Mouse (Mus musculus) forebrain, embryonic 12.5 days (tissue): Measurements from ENCODE around the gene Helz. TPM values are rescaled to one million over a fixed set of nuclear protein-coding genes. Genes with fewer than 3 reads are reported as not detected.
A peak's percentile ranks its signal among the peaks of the same experiment; 100 is the strongest.

Experiments used
- ATAC-seq: fragments of 200-750 bp; cut with Nextera tagmentation; 2 replicates; pipeline ENCODE4 v1.8.0; 2017; ENCODE audit warnings: moderate TSS enrichment; ENCODE audit not compliant: low FRiP score
- H3K27ac ChIP-seq: fragments of 300-500 bp; sonication (generic); 2 replicates; pipeline ENCODE4 v1.5.1; 2016; ENCODE audit warnings: mild to moderate bottlenecking
- H3K27me3 ChIP-seq: fragments of 300-500 bp; sonication (generic); 2 replicates; pipeline ENCODE4 v1.6.1; 2016; ENCODE audit warnings: mild to moderate bottlenecking
- H3K36me3 ChIP-seq: fragments of 300-500 bp; sonication (generic); replicated peaks from 2 replicates; pipeline ENCODE4 v1.6.1; 2016; ENCODE audit warnings: mild to moderate bottlenecking
- H3K4me1 ChIP-seq: fragments of 300-500 bp; sonication (generic); 2 replicates; pipeline ENCODE4 v1.6.1; 2016
- H3K4me2 ChIP-seq: fragments of 300-500 bp; sonication (generic); 2 replicates; pipeline ENCODE4 v1.6.1; 2016; ENCODE audit warnings: mild to moderate bottlenecking, moderate library complexity
- H3K4me3 ChIP-seq: fragments of 300-500 bp; sonication (generic); replicated peaks from 2 replicates; pipeline ENCODE4 v1.5.1; 2016; ENCODE audit warnings: mild to moderate bottlenecking
- H3K9ac ChIP-seq: fragments of 300-500 bp; sonication (generic); 2 replicates; pipeline ENCODE4 v1.6.1; 2016; ENCODE audit warnings: mild to moderate bottlenecking
- H3K9me3 ChIP-seq: fragments of 300-500 bp; sonication (generic); 2 replicates; pipeline ENCODE4 v1.6.1; 2016
- WGBS: fragments of 180-500 bp; shearing (Covaris S2); methylation state at CpG from one replicate; pipeline ENCODE4 v1.1.7; 2016; 5-methylcytosine and 5-hydroxymethylcytosine counted together
- polyA plus RNA-seq: library from polyadenylated mRNA; unstranded; fragments of >200 nt; fragmentation: Nextera tagmentation; extraction: Ambion mirVana; gene quantifications from 2 replicates; pipeline ENCODE4 v1.2.1, GENCODE M21; 2016

Helz gene
- polyA plus RNA-seq, 1 experiment from 2014 or later: 21.1 TPM

GRCm38 (mm10) chr11:107691569-107691968, 143.8 kb downstream of the Helz start:
- no peak overlapping the region for H3K9ac ChIP-seq
- no peak overlapping the region for H3K27ac ChIP-seq
- 71% methylated on average over 8 of the region's 8 CpGs for WGBS
- H3K9me3 ChIP-seq: no peaks in the 10 kb centered on the region
- H3K4me3 ChIP-seq: no peak overlapping the region
- peaks cover 11% of the 10 kb centered on the region for H3K36me3 ChIP-seq
- H3K4me1 ChIP-seq: no peaks in the 10 kb centered on the region; the same call in 1 of the 2 replicates
- H3K27me3 ChIP-seq: no peaks in the 10 kb centered on the region
- ATAC-seq: no peak
- H3K4me2 ChIP-seq: no peak overlapping the region

DNA sequence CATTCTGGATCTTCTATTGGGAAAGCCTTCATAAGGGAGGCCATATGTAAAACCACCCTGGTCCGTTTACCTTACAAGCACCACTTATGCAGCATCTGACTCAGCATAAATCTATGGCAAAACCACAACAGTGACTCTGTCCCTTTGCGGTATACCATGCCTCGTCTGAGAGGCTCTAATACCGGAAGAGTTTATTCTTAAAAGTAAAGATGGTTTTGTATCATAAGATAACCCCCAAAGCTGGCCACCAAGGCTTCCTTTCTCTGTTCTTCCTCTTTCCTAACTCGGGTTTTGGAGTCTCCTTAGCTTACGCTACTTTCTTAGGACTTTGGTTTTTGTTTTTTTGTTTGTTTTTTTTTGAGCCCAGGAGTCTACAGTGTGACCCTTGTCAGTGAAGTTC, 145.6 kb downstream of the Helz start:
- Histone ChIP-seq H3K27me3 (no peaks in the 10 kb centered on the region), H3K9ac (no peak overlapping the region), H3K4me2 (no peak overlapping the region), H3K27ac (no peak overlapping the region), H3K9me3 (no peaks in the 10 kb centered on the region), H3K4me3 (no peak overlapping the region), H3K36me3 (peaks cover 7% of the 10 kb centered on the region), H3K4me1 (no peaks in the 10 kb centered on the region; the same call in 1 of the 2 replicates)
- no peak for ATAC-seq
- WGBS: 85% methylated on average over 6 of the region's 6 CpGs

- WGBS: 95% methylated on average over 4 of the region's 4 CpGs
Observed at GRCm38 (mm10) chr11:107699967-107700366, 152.2 kb downstream of the Helz start.

DNA sequence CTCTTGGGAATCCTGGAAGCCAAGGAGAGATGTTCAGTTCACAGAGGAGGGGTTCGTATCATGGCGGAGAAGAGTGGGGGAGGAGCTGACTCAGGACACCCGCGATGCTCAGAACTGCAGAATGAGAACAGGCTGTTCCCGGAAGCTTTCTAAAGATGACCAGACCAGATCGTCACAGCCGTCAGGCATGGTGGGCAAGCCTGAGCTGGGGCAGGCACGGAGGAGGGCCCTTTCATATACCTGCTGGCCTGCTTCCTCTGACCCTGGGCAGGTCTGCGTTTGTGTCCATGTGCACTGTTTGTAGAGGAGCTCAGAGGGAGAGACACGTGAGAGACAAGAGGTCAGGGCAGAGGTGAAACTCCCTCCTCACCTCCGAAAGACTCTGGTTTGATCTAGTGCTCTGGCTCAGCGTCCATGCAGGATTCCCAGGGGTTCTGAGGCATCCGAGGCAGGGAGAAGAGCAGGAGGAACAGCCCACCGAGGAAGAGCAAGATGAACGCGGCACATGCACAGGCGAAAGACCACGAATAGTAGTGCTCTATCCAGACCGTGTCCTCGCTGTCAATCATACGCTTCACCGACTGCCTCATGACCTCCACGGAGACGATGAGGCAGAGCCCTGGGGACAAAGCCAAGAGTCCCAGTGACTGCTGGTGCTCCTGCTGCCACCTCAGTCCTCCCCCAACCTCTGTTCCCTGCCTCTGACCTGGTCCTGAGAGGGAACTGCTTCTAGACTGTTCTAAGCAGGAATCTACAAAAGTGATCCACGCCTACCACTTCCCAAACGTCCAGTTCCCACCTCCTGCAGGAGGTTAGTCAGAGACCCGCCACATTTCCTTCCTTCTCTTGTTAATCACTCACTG, 155.8 kb downstream of the Helz start:
- Histone ChIP-seq H3K27ac (no peak overlapping the region), H3K9ac (no peak overlapping the region), H3K4me2 (no peak overlapping the region), H3K36me3 (no peaks in the 10 kb centered on the region), H3K4me3 (no peak overlapping the region), H3K27me3 (peaks cover 13% of the 10 kb centered on the region), H3K4me1 (peaks cover 29% of the 10 kb centered on the region), H3K9me3 (no peaks in the 10 kb centered on the region)
- ATAC-seq: no peak
- 58% methylated on average over 27 of the region's 27 CpGs for WGBS

More at GRCm38 (mm10) chr11:107699967-107700366, 152.2 kb downstream of the Helz start:
- H3K4me1 ChIP-seq: peaks cover 14% of the 10 kb centered on the region
- peaks cover 10% of the 10 kb centered on the region for H3K27me3 ChIP-seq
- no peaks in the 10 kb centered on the region for H3K36me3 ChIP-seq
- H3K4me2 ChIP-seq: no peak overlapping the region
- H3K4me3 ChIP-seq: no peak overlapping the region
- H3K9ac ChIP-seq: no peak overlapping the region
- H3K9me3 ChIP-seq: no peaks in the 10 kb centered on the region
- H3K27ac ChIP-seq: no peak overlapping the region
- ATAC-seq: no peak

DNA sequence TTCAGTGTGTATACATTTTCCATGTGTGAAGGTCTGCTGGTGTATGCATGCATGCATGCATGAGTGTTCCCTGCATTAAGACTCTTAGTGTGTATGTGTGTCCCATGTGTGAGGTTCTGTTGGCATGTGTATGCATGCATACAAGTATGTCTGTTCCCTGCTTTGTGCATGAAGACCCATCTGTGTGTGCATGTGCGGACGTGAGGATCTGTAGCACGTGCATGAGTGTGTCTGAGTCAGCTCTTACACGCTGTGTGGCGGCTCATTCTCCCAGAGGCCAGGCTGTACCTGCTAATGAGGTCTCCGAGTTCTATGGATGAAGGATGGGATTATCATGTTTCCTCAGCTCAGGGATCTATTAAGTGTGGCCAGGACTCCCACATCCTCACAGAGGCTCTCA, 157.3 kb downstream of the Helz start:
- WGBS: 76% methylated on average over 6 of the region's 6 CpGs
- ATAC-seq: 0 out of 2 replicates have a peak, but pooled peaks have one; percentile 36
- Histone ChIP-seq H3K27me3 (peaks cover 13% of the 10 kb centered on the region), H3K4me1 (peaks cover 32% of the 10 kb centered on the region), H3K4me3 (no peak overlapping the region), H3K9ac (no peak overlapping the region), H3K36me3 (no peaks in the 10 kb centered on the region), H3K27ac (no peak overlapping the region), H3K9me3 (no peaks in the 10 kb centered on the region), H3K4me2 (no peak overlapping the region)

DNA sequence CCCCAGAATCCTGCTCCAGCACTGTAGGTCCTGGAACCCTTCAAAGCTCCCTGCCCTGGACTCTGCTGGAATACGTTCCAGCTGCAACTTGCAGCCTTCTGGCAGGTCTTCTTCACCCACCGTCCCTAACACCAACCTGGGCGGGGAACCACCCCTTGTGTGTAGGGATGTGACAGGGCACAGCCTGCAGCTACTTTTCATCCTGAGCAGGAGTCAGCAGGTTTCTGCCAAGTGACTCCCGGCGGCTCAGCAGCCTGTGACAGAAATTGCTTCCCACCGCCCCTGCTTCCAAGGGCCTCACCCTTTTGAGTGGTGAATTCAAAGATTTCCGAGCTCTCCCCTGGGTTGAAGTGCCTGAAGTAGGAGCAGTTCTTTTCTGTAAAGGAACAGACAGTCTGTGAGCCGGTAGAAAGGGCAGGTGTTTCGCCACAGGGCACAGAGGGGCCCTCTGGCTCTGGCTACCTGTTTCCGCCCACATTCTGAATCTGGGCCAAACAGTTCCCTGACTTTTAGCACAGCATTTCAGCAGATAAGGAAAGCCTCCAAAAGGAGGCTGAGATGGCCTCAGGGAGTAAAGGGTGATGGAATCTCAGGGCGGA, 157.8 kb downstream of the Helz start:
- H3K4me1 ChIP-seq: peaks cover 32% of the 10 kb centered on the region
- ATAC-seq: no peak
- peaks cover 13% of the 10 kb centered on the region for H3K27me3 ChIP-seq
- no peaks in the 10 kb centered on the region for H3K36me3 ChIP-seq
- no peak overlapping the region for H3K4me2 ChIP-seq
- 71% methylated on average over 11 of the region's 11 CpGs for WGBS
- no peaks in the 10 kb centered on the region for H3K9me3 ChIP-seq
- H3K9ac ChIP-seq: no peak overlapping the region
- H3K27ac ChIP-seq: no peak overlapping the region
- no peak overlapping the region for H3K4me3 ChIP-seq

DNA sequence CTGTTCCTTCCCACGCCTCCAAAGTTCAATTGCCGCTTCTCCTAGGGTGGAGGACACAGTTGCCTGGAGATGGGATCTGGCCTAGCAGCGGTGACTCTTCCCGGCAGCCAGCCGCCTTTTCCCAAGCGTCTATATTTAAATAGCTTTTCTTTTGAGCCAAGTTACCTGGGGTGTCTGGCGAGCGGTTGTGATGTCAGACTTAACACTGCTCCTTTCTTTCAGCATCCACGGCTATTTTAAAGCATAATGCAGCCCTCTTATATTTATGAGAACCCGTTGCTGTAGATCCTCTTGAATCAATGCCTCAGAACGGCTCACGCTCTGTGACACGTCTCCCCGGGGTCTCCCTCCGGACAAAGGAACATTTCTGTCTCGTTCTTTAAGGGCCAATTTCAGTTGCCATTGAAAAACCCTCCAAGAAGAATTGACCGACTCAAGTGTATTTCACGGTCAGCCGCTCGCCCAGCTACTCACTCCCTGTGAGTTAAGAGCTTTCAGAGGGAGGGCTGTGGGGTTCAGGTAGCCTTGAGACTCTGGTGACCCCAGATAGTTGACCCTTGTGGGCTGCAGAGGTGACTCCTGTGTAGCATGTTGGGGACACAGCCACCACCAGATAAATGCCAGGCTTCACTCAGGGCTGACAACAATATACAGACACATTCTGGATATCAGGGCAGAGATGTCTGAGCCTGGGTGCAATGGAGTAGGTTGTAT, 160.3 kb downstream of the Helz start:
- H3K4me1 ChIP-seq: peaks cover 32% of the 10 kb centered on the region

DNA sequence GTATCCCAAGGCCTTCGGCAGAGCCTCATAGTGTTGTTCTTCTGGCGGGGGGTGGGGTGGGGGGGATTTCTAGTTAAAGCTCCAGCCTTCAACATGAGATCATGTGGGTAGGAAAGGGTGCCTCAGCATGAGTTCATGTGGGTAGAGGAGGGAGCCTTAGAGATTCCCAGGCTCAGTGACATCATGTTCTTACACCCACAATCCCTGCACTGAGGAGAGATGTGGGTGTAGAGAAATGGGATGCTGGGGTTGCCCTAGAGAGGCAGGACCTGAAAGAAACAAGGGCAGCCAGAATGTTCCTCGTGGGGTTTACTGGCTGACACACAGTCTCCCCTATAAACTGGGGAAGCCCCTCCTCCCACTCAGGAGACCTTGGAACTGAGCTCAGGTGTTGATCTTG, 162.6 kb downstream of the Helz start:
- no peak for ATAC-seq

More for the DNA sequence above, 160.3 kb downstream of the Helz start:
- Histone ChIP-seq H3K36me3 (no peaks in the 10 kb centered on the region), H3K27me3 (peaks cover 13% of the 10 kb centered on the region), H3K4me3 (no peak overlapping the region), H3K9ac (no peak overlapping the region), H3K9me3 (no peaks in the 10 kb centered on the region), H3K4me2 (peak overlapping the region; percentile 22), H3K27ac (no peak overlapping the region)
- WGBS: 12% methylated on average over 20 of the region's 20 CpGs
- ATAC-seq: no peak

DNA sequence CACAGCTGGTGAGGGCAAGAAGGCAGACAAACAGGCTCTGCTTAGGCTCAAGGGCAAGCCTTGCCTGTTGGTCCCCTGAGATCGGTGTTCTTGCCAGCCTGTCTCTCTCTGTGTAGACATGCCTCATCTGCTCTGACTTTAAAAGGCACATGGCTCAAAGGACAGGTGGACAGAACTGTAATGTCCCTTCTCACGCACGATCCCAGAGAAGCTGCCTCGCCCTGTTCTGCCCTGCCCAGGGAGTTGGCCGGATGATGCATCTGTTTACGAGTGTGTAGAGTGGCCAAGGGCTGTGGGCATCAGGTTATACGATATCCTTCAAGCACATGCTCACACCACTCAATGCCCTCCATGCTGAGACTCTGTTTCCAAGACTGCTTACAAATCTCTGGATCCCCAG, 166.6 kb downstream of the Helz start:
- Histone ChIP-seq H3K4me3 (no peak overlapping the region), H3K9me3 (no peaks in the 10 kb centered on the region), H3K4me1 (peaks cover 3% of the 10 kb centered on the region; the same call in 1 of the 2 replicates), H3K9ac (no peak overlapping the region), H3K4me2 (no peak overlapping the region), H3K36me3 (no peaks in the 10 kb centered on the region), H3K27ac (no peak overlapping the region), H3K27me3 (no peaks in the 10 kb centered on the region)
- WGBS: 87% methylated on average over 7 of the region's 7 CpGs
- ATAC-seq: no peak

More for the DNA sequence above, 162.6 kb downstream of the Helz start:
- no peak overlapping the region for H3K4me3 ChIP-seq
- no peak overlapping the region for H3K27ac ChIP-seq
- H3K27me3 ChIP-seq: peaks cover 3% of the 10 kb centered on the region; the same call in 1 of the 2 replicates
- no peak overlapping the region for H3K4me2 ChIP-seq
- no peaks in the 10 kb centered on the region for H3K9me3 ChIP-seq
- 76% methylated on average over 3 of the region's 3 CpGs for WGBS
- H3K36me3 ChIP-seq: no peaks in the 10 kb centered on the region
- H3K9ac ChIP-seq: no peak overlapping the region
- peaks cover 18% of the 10 kb centered on the region for H3K4me1 ChIP-seq

GRCm38 (mm10) chr11:107716332-107716938, 168.7 kb downstream of the Helz start, which contains the start of gene Cacng1:
Gene Cacng1, minus strand, starts transcription at chr11:107716522.
- peaks cover 3% of the 10 kb centered on the region; the same call in 1 of the 2 replicates for H3K4me1 ChIP-seq
- WGBS: 84% methylated on average over 16 of the region's 16 CpGs
- ATAC-seq: no peak

GRCm38 (mm10) chr11:107720264-107721021, 172.7 kb downstream of the Helz start:
- H3K9ac ChIP-seq: no peak overlapping the region
- H3K36me3 ChIP-seq: no peaks in the 10 kb centered on the region
- H3K4me3 ChIP-seq: no peak overlapping the region
- H3K9me3 ChIP-seq: no peaks in the 10 kb centered on the region
- WGBS: 91% methylated on average over 9 of the region's 9 CpGs
- H3K4me1 ChIP-seq: no peaks in the 10 kb centered on the region
- no peak for ATAC-seq
- no peak overlapping the region for H3K4me2 ChIP-seq
- no peaks in the 10 kb centered on the region for H3K27me3 ChIP-seq
- H3K27ac ChIP-seq: no peak overlapping the region

More at GRCm38 (mm10) chr11:107716332-107716938, 168.7 kb downstream of the Helz start, which contains the start of gene Cacng1:
- Histone ChIP-seq H3K36me3 (no peaks in the 10 kb centered on the region), H3K27ac (no peak within 1 kb of the TSS), H3K4me2 (no peak within 1 kb of the TSS), H3K27me3 (no peaks in the 10 kb centered on the region), H3K9ac (no peak within 1 kb of the TSS), H3K4me3 (no peak within 1 kb of the TSS), H3K9me3 (no peaks in the 10 kb centered on the region)
